In genomic region chr7:29039604-29039984, GRCm38 (mm10) we compare ENCODE assay signal across 8 mouse cellular contexts. TPM values are rescaled to one million over a fixed set of nuclear protein-coding genes. Genes with fewer than 3 reads are reported as not detected.
A peak's percentile ranks its signal among the peaks of the same experiment; 100 is the strongest.
DNase-seq lines count a peak whose midpoint lies in the region; ATAC-seq and TF ChIP-seq lines count a peak whose summit lies in the region.

No protein-coding gene starts in this region.

- H3K4me2 ChIP-seq in embryonic facial prominence, embryonic 11.5 days (ENCODE audit: low read depth, low read length), result peak overlapping the region; percentile 62
- H3K4me2 ChIP-seq in intestine, postnatal 0 days (replicated peaks; ENCODE audit: low read depth), result peak overlapping the region; percentile 64
- H3K4me2 ChIP-seq in midbrain, embryonic 11.5 days, result peak overlapping the region; percentile 52

- peak; percentile 87 for DNase-seq in adrenal gland, postnatal 14 days
- DNase-seq in embryonic facial prominence, embryonic 11.5 days (ENCODE audit: low spot score), result peak; percentile 97
- DNase-seq in left cerebral cortex, postnatal 36 days (ENCODE audit: low spot score in 2 of 2), result peak; percentile 80 to 90
- peak; percentile 100 for DNase-seq in midbrain, embryonic 11.5 days (ENCODE audit: low spot score, missing footprints)
- peak; percentile 95 for DNase-seq in right cerebral cortex, postnatal 4 days
- DNase-seq in yolk sac, embryonic 10.5 days (ENCODE audit: low spot score), result peak; percentile 84

- no peaks in the 10 kb centered on the region for H3K27me3 ChIP-seq in embryonic facial prominence, embryonic 11.5 days (ENCODE audit: control insufficient read depth, insufficient read depth, low read length)
- H3K27me3 ChIP-seq in intestine, postnatal 0 days (replicated peaks; ENCODE audit: control insufficient read depth, insufficient read depth, low read length), result no peaks in the 10 kb centered on the region
- H3K27me3 ChIP-seq in midbrain, embryonic 11.5 days (ENCODE audit: control insufficient read depth, insufficient read depth, low read length), result no peaks in the 10 kb centered on the region

- H3K4me3 ChIP-seq in embryonic facial prominence, embryonic 11.5 days (ENCODE audit: low read depth, low read length), result peak overlapping the region; percentile 32
- peak overlapping the region; percentile 29 for H3K4me3 ChIP-seq in intestine, postnatal 0 days (ENCODE audit: low read depth, low read length)
- H3K4me3 ChIP-seq in midbrain, embryonic 11.5 days (ENCODE audit: low read depth, low read length), result peak overlapping the region; percentile 35

- H3K36me3 ChIP-seq in embryonic facial prominence, embryonic 11.5 days (replicated peaks; ENCODE audit: control insufficient read depth, insufficient read depth, low read depth, low read length), result no peaks in the 10 kb centered on the region
- no peaks in the 10 kb centered on the region for H3K36me3 ChIP-seq in intestine, postnatal 0 days (ENCODE audit: control insufficient read depth, insufficient read depth)
- H3K36me3 ChIP-seq in midbrain, embryonic 11.5 days (ENCODE audit: control insufficient read depth, insufficient read depth, low read length), result no peaks in the 10 kb centered on the region

- no peak overlapping the region for H3K27ac ChIP-seq in embryonic facial prominence, embryonic 11.5 days (replicated peaks; ENCODE audit: low read depth, low read length)
- no peak overlapping the region for H3K27ac ChIP-seq in intestine, postnatal 0 days (ENCODE audit: low read depth, low read length)
- no peak overlapping the region for H3K27ac ChIP-seq in midbrain, embryonic 11.5 days (ENCODE audit: low read depth, low read length)

- ATAC-seq in embryonic facial prominence, embryonic 11.5 days (replicated peaks; ENCODE audit: insufficient number of reproducible peaks, low FRiP score, low TSS enrichment, low read depth), result peak; percentile 32; the same call in 1 of the 2 replicates
- ATAC-seq in granulocyte monocyte progenitor cell, adult 5-6 weeks (replicated peaks; ENCODE audit: poor library complexity, severe bottlenecking), result peak; percentile 76
- ATAC-seq in intestine, postnatal 0 days, result peak; percentile 59
- peak; percentile 43 for ATAC-seq in midbrain, embryonic 11.5 days (ENCODE audit: low FRiP score)

- 1% methylated on average over 11 of the region's 11 CpGs for WGBS in embryonic facial prominence, embryonic 11.5 days
- WGBS in intestine, postnatal 0 days, result under 1% methylated on average over 11 of the region's 11 CpGs
- WGBS in midbrain, embryonic 11.5 days, result 1% methylated on average over 11 of the region's 11 CpGs

- H3K4me1 ChIP-seq in embryonic facial prominence, embryonic 11.5 days (ENCODE audit: control insufficient read depth, insufficient read depth, low read length), result no peaks in the 10 kb centered on the region
- peaks cover 7% of the 10 kb centered on the region for H3K4me1 ChIP-seq in intestine, postnatal 0 days (replicated peaks; ENCODE audit: control insufficient read depth, insufficient read depth, low read length)
- H3K4me1 ChIP-seq in midbrain, embryonic 11.5 days (ENCODE audit: control insufficient read depth, insufficient read depth, low read length), result peaks cover 13% of the 10 kb centered on the region

- peak; percentile 89 for TF ChIP-seq CTCF in intestine, postnatal 0 days (IDR thresholded peaks at IDR 0.05; ENCODE audit: low read depth)

- no peaks in the 10 kb centered on the region for H3K9me3 ChIP-seq in embryonic facial prominence, embryonic 11.5 days (replicated peaks; ENCODE audit: control insufficient read depth, low read length)
- H3K9me3 ChIP-seq in intestine, postnatal 0 days (ENCODE audit: control insufficient read depth), result no peaks in the 10 kb centered on the region
- H3K9me3 ChIP-seq in midbrain, embryonic 11.5 days (ENCODE audit: control insufficient read depth, low read length), result no peaks in the 10 kb centered on the region

- intact Hi-C loops in left cerebral cortex, postnatal 36 days (cut with DNase I), result loop anchor here (2.0 to 10.0 kb wide), 3 partner anchors 65 to 255 kb away; partner anchors contain the start of gene Rinl

- H3K9ac ChIP-seq in embryonic facial prominence, embryonic 11.5 days (replicated peaks; ENCODE audit: low read length), result peak overlapping the region; percentile 61
- no peak overlapping the region for H3K9ac ChIP-seq in intestine, postnatal 0 days (ENCODE audit: low read depth, low read length)
- peak overlapping the region; percentile 63 for H3K9ac ChIP-seq in midbrain, embryonic 11.5 days (ENCODE audit: low read length)

RNA-seq across cellular contexts. Expression of gene Map4k1, which starts 57.7 kb away (rescaled TPM):
- 1.8 and 7.9 TPM in 2 replicates for total RNA-seq in adrenal gland, postnatal 14 days (2021)
- 6.4 and 8.1 TPM in 2 replicates for polyA plus RNA-seq in embryonic facial prominence, embryonic 11.5 days (2014; fragmentation: Nextera tagmentation; extraction: Ambion mirVana)
- total RNA-seq in granulocyte monocyte progenitor cell, adult 5-6 weeks (2014; fragmentation: Nextera tagmentation), result 46.1 and 62.3 TPM in 2 replicates
- total RNA-seq in granulocyte monocyte progenitor cell, adult 5-6 weeks (2017), result 42.4 and 48.7 TPM in 2 replicates
- polyA plus RNA-seq in intestine, postnatal 0 days (2015; fragmentation: Nextera tagmentation; extraction: Ambion mirVana), result 1.5 and 1.6 TPM in 2 replicates
- 1 to 10 TPM; 1.6 to 1.9 TPM for total RNA-seq in left cerebral cortex, postnatal 36 days (2021)
- polyA plus RNA-seq in midbrain, embryonic 11.5 days (2014; fragmentation: Nextera tagmentation; extraction: Ambion mirVana), result 4.1 and 5.5 TPM in 2 replicates

RNA-seq across cellular contexts. Expression of gene Eif3k, which starts 57.9 kb away (rescaled TPM):
- total RNA-seq in adrenal gland, postnatal 14 days (2021), result 233 and 240 TPM in 2 replicates
- polyA plus RNA-seq in embryonic facial prominence, embryonic 11.5 days (2014; fragmentation: Nextera tagmentation; extraction: Ambion mirVana), result 439 and 446 TPM in 2 replicates
- 474 TPM in 2 replicates for total RNA-seq in granulocyte monocyte progenitor cell, adult 5-6 weeks (2014; fragmentation: Nextera tagmentation)
- total RNA-seq in granulocyte monocyte progenitor cell, adult 5-6 weeks (2017), result 400 and 462 TPM in 2 replicates
- 282 and 286 TPM in 2 replicates for polyA plus RNA-seq in intestine, postnatal 0 days (2015; fragmentation: Nextera tagmentation; extraction: Ambion mirVana)
- total RNA-seq in left cerebral cortex, postnatal 36 days (2021), result 100 to 1,000 TPM; 169 to 194 TPM
- polyA plus RNA-seq in midbrain, embryonic 11.5 days (2014; fragmentation: Nextera tagmentation; extraction: Ambion mirVana), result 392 and 400 TPM in 2 replicates
